Mouse (Mus musculus): ENCODE results near the gene Nav2.

Gene Nav2

DNA sequence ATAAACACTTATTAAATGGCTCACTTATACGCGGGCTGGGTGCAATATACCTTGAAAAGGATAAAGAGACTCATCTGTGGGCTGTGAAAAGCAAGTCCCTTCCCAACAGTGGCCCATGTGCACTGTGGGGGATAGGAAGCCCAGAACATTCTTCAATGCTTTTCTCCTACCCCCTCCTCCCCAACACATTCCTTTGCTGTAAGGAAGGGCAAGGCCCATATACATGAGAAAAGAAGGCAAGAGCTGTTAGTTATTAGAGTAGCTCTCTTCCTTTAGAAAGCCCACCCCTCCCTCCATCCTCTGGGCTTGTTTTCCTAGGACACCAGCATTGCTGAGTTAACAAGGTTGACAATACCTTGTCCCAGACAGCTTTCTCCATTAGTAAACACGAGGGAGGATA lies 540.1 kb downstream of the Nav2 start:
- DNase-seq (ENCODE audit: low spot score) = no peak

DNA sequence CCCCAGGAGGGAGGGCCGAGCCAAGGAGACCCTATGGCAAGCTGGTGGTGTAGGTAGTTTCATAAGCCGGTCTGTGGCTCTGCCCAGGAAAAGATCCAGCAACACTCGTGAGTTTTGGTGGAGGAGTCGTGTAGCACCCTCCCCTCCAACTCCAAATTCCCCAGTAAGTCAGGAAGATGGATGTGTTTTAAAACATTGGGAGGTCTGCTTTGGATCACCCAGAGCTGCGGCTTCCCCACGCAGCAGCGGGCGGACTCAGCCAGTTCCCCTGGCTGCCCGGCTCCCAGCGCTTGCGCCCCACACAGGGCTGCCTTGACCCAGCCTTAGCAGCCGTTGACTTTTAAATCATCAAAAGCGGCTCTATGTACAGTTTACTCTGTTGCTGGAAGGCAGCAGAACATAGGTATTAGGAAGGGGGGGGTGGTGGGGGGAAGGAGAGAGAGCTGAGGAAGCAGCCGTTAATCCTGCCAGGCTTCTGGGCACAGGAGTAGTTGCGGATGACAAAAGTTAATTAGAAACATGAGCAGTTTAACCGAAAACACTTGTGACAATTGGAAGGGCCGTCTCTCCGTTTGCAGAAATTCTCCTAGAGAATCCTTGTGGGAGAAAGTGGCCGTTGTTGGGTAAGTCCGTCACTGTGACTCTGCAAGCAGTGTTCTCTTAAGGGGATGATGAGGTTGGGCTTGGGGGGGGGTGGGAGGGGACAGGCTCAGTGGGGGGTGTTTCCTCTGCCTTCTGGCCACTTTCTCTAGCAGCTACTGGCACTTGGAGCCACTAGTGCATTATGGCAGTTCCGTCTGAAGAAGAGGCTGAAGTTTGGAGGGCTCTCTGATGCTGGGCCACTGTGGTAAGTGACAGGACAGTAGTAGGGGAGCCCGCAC lies 542.0 kb downstream of the Nav2 start:
- peak; percentile 20 for DNase-seq (ENCODE audit: low spot score)

DNA sequence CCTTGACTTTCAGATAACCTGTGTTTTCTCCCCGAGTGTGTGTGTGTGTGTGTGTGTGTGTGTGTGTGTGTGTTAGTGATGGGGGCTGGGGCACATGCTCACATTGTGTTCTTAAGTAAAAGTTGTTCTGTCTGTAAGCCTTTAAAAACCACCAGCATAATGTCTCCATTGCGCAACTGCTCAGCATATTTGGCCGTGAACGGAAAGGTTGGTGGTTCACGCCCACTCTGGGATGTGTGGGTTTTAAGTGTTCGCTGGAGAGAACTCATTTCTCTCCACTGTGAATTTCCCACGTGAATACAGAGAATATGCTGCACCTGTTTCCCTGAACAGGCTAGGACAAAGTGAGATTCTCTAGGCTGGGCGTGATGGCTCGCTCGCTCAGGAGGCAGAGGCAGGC lies 542.7 kb downstream of the Nav2 start:
- DNase-seq (ENCODE audit: low spot score) = no peak

DNA sequence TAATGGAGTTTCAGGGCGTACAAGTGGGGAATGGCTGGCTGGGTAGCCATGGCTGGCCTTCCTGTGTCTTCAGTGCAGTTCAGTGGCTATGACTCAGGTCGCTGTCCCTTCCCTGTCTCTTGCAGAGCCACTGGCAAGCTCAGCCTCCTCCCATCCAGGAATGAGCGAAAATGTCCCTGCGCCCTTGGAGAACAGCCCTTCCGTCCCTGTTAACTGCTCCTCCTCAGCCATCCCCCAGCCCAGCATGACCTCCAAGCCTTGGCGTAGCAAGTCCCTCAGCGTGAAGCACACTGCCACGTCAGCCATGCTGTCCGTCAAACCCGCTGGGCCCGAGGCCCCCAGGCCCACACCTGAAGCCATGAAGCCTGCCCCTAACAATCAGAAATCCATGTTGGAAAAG lies 543.8 kb downstream of the Nav2 start:
- no peak for DNase-seq (ENCODE audit: low spot score)

DNA sequence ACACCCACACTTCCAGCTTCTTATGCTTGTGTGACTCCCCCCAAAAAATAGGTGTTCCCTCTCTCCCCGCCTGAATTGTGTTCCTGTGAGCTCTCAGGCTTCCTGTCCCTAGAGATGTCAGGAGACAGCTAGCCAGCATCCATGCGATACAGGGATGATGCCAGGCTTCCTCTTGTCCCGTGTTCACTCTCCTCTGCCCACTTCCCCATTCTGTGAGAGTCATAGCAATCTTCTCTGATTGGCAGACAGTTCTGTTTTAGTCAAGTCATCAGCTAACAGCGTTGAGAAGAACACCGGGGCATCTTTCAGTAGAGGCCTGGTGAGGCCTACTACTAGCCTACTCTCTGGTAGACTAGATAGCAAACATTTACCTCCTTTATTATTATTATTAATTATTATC lies 546.1 kb downstream of the Nav2 start:
- DNase-seq (ENCODE audit: low spot score) = no peak

DNA sequence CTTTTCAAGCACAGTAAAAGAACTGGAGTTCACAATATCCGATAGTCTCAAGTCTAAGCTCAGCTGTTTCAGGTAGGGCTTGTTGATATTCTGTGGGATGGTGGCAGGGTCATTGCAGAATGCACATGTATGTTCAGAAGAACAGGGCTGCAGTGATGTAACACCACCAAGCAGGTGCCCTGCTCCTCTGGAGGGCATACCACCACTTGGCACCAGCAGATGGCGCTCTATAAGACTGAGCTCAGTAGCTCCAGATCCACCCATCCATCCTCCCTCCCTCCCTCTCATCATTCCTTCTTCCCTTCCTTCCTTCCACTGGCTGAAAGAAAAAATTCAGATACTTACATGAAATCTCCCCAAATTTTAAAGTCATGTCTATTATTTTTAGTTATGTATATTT lies 547.6 kb downstream of the Nav2 start:
- DNase-seq (ENCODE audit: low spot score) = peak; percentile 62

DNA sequence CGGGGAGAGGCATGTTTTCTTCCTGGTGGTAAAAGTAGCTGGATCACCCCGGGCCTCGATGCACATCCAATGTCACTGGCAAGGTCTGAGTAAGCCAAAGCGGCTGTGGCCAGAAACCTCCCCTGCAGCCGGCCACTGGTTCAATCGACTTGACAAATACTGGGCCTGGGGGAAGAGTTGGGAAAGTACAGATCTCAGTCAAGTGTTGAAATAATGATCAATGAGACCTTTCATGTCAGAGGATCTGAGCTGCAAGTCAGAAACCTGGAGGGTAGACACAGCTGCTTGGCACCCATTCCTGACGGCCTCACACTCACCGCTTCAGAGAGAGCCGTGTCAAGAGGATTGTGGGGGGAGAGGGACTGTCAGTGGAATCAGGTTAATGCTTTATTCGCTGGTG lies 548.9 kb downstream of the Nav2 start:
- DNase-seq (ENCODE audit: low spot score) = no peak

DNA sequence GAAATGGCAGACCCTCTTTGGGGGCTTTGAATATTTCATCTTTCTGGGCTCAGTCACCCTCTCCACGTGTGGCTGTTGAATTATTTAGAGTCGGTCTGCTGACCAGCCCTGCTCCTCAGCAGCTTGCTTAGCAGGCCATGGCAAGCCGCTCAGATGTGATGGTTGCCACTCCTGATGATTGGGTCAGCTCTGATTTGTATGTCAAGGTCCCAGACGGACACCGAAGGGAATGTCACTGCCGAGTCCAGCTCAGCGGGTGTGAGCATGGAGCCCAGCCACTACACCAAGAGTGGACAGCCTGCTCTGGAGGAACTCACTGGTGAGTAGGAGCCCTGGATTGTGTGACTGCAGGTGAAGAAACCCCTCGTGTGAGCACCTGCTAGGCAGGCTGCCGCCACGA lies 549.4 kb downstream of the Nav2 start:
- no peak for DNase-seq (ENCODE audit: low spot score)

DNA sequence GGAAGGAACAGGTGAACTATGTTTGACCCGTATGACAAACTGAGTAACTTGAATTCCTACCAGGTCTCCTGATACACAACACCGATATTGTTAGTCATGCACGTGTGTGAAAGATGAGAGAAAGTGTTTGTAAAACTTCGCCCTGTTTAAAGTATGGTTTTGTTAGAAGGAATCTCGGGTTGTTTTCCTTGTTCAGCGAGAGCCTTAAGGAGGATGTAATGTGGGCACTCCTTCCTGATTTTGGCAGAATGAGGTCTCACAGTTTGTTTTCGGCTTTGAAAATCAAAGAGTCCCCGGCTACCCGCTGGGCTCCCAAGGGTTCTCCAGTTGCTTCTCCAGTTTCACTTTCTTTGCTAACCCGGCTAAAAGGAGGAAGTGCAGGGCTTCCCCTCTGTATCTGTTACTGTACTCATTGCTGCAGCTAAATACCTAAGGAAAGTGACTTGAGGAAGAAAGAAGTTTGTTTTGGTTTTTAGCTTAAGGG lies 553.9 kb downstream of the Nav2 start:
- DNase-seq (ENCODE audit: low spot score) = no peak

DNA sequence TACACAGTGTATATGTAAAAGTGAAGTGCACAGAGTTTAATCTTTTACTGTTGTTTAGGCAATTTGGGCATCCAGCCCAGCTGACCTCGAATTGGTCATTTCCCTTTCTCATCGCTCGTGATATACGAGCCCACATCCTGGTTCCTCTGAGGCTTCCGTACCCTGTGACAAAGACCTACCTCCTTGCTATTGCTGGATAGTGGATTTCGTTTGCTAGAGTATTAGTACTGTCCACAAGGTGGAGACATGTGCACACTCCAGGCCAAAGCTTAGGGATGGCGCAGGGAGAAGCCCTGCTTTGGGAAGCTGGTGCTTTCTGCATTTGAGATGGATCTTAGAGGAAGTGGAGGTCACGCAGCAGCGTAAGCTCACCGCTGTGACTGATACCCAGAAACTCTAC lies 559.3 kb downstream of the Nav2 start:
- DNase-seq (ENCODE audit: low spot score) = peak; percentile 28

DNA sequence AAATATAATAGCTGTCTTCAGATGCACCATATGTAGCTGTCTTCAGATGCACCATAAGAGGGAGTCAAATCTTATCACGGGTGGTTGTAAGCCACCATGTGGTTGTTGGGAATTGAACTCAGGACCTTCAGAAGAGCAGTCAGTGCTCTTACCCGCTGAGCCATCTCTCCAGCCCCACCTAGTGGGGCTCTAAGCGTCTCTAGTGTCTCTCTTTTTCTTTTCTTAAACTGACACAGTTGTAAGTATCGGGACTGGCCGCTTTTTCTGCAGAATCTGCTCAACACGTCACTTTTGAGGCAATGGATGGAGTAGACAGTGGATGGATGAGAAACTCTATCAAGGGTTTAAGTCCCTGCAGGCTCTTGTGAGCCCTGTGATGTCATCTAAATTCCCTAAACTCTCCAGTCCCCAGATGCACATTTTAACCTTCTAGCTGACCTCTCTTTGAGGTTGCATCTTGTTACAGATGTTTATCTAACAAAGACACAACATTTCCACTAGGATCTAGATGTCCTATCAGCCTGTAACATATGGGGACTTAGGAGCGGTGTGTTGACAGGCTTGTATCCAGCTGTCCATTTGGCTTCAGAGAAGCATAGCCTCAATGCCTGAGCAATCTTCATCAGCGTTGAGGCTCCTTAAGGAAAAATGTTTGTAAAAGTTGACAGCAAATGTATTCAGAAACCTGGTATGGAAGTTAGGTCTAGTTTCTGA lies 560.1 kb downstream of the Nav2 start:
- DNase-seq (ENCODE audit: low spot score) = no peak

DNA sequence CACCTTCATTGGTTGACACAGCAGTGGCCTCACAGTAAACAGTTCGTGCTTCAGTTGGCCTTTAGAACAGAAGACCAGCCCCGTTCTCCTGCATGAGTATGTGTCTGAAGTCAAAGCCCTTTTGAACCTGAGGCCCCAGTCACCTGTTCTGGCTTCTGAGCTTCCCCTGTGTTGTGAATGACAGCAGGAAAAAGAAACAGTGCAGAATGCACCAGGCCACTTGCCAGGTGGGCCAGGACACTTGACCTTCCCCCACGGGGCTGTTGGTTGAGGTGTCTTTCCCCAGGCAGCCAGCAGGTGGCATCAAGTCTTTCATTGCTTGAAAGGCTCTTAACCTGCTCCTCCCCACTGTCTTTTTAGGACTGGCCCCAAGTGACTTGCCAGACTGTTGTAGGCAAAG lies 562.8 kb downstream of the Nav2 start:
- DNase-seq (ENCODE audit: low spot score) = peak; percentile 70

DNA sequence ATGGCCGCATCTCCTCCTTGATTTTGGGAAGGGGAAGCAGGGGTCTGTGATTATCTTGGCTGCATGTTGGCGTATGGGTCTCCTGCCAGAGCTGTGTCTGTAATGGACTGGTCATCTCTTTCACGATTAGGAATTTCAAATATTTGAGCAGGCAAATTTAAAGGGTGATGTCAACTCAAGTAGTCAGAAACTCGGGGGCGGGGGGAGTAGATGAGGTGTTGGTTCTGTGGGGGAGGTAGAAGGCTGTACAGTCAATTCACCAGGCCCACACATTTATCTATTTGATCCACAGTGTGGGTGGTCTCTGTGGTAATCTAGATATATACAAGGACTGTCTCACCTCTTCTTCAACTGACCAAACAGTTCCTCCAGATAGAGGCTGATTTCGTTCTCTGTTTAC lies 566.8 kb downstream of the Nav2 start:
- DNase-seq (ENCODE audit: low spot score) = no peak

DNA sequence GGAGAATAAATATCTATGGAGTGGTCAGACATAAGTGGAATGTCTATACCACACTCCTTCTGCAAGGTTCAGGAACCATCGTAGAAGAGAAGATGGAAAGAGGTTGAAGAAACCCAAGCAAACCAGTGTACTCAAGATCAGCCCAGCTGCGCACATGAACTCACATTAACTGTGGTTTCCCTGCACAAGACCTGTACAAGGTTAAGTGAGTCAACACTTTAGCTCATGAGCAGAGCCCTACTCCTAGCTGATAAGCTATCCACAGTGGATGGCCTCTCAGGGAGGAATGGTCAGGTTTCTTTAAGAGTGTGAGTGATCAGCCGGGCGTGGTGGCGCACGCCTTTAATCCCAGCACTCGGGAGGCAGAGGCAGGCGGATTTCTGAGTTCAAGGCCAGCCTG lies 567.6 kb downstream of the Nav2 start:
- no peak for DNase-seq (ENCODE audit: low spot score)

DNA sequence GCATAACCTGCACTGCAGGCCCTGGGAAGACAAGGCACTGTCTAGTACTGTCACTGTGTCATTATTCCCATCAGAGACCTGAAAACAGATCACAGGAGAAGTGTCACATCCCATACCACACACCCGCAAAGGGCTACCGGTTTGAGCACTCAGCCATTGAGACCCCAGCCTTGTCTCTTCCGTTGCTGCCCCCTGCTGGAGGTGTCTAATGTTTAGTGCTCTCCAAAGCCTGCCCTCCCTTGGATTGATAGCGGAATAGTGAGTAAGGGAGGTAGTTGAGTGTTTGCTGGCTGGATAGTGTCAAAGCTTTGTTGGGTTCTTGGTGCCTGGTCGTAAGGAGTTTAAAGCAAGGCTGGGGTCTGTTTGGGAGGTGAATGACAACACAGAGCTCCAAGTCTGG lies 568.1 kb downstream of the Nav2 start:
- DNase-seq (ENCODE audit: low spot score) = peak; percentile 38

DNA sequence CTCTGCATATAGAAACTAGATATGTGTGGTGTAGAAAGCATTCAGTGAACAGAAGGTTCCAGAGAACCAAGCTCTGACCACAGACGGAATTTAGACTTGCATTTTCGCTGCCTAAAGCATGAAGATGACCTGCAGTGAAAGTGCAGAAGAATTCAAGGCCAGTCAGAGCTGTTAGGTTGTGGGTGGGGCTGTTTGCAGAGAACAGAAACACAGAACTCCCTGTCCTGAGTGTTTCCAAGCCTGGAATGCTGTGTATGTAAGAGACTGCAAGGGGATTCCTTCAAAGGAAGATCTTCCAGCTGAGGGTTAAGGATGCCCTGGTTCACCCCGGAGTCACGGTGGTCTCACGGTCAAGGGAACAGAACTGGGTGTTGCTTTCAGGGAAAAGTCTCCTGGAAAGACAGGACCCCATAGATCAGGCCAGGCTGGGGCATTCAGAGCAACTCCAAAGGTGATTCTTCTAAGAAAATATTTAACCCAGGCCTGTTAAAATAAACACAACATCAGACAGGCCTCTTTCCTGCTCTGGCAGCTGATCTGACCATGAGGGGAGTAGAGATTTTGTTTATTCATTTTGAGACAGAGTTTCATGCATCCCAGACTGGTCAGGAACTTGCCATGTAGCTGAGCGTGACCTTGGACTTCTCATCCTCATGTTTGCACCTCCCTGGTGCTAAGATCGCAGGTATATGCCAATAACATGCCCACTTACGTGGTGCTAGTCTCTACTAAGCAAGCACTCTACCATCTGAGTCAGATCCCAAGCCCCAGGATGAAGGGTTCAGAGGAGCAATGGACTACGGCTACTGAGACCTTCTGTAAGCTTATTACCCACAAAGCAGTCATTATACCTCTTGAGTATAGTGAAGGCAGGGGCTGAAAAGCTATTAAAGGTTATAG lies 568.8 kb downstream of the Nav2 start:
- no peak for DNase-seq (ENCODE audit: low spot score)

DNA sequence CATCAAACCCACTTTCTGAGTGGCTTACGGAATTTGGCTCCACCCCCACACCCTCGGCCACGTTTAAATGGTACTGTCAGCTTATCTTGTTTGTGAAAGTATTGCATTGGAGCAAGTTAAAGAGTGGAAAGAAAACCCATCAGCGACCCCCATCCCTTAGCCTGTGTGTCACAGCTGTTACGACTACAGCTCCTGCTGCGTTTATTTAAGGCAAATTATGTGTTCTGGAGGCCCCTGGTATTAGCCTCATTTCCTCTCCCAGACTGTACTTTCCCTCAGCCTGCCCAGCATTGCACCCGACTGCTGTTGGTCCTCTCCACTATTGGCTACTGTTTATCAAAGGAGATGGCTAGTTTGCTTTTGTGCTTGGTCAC lies 569.4 kb downstream of the Nav2 start:
- DNase-seq (ENCODE audit: low spot score) = no peak

DNA sequence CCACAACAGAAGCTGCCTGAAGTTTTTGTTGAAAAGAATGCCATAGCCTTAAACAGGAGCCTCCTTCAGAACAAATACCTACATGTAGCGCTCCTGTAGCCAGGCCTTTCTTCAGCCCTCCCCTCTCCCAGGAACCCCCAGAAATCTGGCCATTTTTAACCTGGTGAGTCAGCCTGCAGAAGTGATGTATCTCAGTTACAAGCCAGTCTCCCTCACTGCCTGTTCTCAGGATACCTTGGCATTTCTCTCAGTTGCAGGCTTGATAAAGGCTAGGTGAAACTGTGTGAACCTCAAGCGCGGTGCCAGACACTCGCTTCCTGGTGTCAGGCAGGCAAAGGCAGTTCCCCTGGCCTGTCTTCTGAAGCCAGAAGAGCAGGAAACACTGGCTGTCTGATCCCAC lies 570.4 kb downstream of the Nav2 start:
- DNase-seq (ENCODE audit: low spot score) = no peak

DNA sequence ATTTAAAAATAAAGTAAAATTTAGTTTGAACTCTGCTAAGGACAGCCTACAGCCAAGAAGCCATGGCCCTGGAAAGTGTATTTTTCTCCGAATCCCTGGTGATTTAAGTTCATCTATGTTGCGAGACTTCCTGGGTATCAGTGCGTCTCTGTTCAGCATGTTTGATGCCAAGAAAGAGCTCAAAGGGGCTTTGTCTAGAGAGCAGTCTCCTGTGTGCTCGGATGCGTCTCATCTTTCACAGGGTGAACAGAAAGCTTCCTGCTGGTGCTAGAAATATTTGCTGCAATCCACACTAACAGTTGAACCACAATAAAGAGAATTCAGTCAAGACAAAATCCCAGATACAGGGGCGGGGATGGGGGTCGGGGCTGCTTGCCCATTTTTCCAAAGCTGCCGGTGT lies 572.4 kb downstream of the Nav2 start:
- DNase-seq (ENCODE audit: low spot score) = no peak

DNA sequence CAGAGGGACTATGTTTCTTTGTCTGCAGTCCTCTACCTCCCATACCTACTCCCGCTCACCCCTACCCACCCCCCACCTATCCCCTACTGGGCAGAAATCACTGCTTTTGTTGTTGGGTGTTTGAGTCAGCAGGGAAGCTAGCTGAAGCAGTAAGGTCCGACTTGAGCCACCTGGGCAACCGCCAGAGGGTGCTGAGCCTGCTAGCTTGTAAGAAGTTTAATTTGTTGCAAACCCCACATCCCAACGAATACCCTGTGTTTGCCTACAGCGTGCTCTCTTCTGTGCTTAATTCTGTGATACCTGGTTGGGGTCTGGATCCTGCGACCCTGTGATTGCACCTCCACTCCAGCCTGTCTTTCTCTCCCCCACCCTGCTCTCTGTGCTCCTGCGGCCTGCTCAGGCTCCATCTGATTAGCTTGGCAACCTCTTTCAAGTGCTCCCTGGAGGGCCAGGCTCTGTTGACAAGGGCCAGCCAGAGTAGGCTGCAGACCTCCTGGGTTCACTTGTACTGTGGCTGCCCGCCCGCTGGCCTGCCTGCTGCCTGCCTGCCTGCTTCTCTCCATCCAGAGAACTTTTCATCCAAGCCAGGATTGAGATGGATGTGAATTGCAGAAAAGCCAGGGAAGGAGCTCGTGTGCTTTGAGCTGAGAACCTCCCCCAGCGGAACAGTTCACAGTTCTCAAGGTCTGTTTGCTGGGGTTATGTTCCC lies 575.7 kb downstream of the Nav2 start:
- no peak for DNase-seq (ENCODE audit: low spot score)

DNA sequence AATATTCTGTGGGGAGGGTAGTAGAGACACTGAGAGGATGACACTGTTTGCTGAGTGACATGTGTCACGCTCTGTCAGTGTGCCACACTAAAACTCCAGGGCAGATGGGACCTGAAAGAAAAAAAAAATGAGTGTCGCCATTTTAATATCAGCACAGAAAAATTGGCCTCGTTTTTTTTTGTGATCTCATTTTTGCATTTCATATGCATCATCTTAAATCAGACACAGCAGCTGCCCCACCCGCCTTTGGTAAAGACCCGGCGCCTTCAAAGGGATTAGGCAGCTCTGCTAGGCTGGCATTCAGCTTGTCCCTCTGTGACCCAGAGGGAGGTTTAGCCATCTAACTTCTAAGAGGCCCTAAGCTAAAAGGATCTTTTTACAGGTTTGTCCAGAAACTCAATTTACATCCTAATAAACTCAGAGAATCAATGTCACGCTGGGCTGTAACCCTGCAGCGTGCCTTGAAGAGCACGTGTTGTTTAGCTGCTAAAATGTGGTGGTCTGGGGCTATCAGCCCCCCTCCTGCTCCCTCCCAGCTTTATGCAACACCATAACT lies 576.9 kb downstream of the Nav2 start:
- no peak for DNase-seq (ENCODE audit: low spot score)

DNA sequence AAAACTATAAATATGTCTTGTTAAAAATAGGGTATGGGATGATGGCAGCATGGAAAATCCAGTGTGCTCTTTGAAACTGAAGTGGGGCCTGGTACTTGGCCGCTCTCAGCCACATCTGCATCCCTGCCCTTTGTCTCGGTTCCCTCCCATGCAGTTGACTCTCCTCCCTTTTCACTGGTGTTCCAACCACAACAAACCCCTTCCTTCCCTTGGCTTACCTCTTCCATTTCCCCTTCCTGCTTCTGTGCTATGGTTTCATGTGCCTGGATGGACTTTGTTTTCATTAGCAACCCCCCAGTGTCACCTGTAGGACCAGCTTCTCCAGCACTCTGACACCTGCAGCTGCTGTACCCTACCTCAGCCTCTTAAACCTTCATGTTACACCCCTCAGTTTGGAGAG lies 578.8 kb downstream of the Nav2 start:
- no peak for DNase-seq (ENCODE audit: low spot score)

All from urinary bladder, postnatal 14 days (tissue).